Mouse (Mus musculus) forebrain, embryonic 12.5 days (tissue): ENCODE measurements around the gene Prkcsh. TPM values are rescaled to one million over a fixed set of nuclear protein-coding genes. Genes with fewer than 3 reads are reported as not detected.
A peak's percentile ranks its signal among the peaks of the same experiment; 100 is the strongest.

Experiments
- ATAC-seq: fragments of 200-750 bp; cut with Nextera tagmentation; 2 replicates; pipeline ENCODE4 v1.8.0; 2017; ENCODE audit warnings: moderate TSS enrichment; ENCODE audit not compliant: low FRiP score
- H3K27ac ChIP-seq: fragments of 300-500 bp; sonication (generic); 2 replicates; pipeline ENCODE4 v1.5.1; 2016; ENCODE audit warnings: mild to moderate bottlenecking
- H3K27me3 ChIP-seq: fragments of 300-500 bp; sonication (generic); 2 replicates; pipeline ENCODE4 v1.6.1; 2016; ENCODE audit warnings: mild to moderate bottlenecking
- H3K36me3 ChIP-seq: fragments of 300-500 bp; sonication (generic); replicated peaks from 2 replicates; pipeline ENCODE4 v1.6.1; 2016; ENCODE audit warnings: mild to moderate bottlenecking
- H3K4me1 ChIP-seq: fragments of 300-500 bp; sonication (generic); 2 replicates; pipeline ENCODE4 v1.6.1; 2016
- H3K4me2 ChIP-seq: fragments of 300-500 bp; sonication (generic); 2 replicates; pipeline ENCODE4 v1.6.1; 2016; ENCODE audit warnings: mild to moderate bottlenecking, moderate library complexity
- H3K4me3 ChIP-seq: fragments of 300-500 bp; sonication (generic); replicated peaks from 2 replicates; pipeline ENCODE4 v1.5.1; 2016; ENCODE audit warnings: mild to moderate bottlenecking
- H3K9ac ChIP-seq: fragments of 300-500 bp; sonication (generic); 2 replicates; pipeline ENCODE4 v1.6.1; 2016; ENCODE audit warnings: mild to moderate bottlenecking
- H3K9me3 ChIP-seq: fragments of 300-500 bp; sonication (generic); 2 replicates; pipeline ENCODE4 v1.6.1; 2016
- WGBS: fragments of 180-500 bp; shearing (Covaris S2); methylation state at CpG from one replicate; pipeline ENCODE4 v1.1.7; 2016; 5-methylcytosine and 5-hydroxymethylcytosine counted together
- polyA plus RNA-seq: library from polyadenylated mRNA; unstranded; fragments of >200 nt; fragmentation: Nextera tagmentation; extraction: Ambion mirVana; gene quantifications from 2 replicates; pipeline ENCODE4 v1.2.1, GENCODE M21; 2016

The Prkcsh gene
- polyA plus RNA-seq, 1 experiment from 2014 or later = 95.0 TPM

DNA sequence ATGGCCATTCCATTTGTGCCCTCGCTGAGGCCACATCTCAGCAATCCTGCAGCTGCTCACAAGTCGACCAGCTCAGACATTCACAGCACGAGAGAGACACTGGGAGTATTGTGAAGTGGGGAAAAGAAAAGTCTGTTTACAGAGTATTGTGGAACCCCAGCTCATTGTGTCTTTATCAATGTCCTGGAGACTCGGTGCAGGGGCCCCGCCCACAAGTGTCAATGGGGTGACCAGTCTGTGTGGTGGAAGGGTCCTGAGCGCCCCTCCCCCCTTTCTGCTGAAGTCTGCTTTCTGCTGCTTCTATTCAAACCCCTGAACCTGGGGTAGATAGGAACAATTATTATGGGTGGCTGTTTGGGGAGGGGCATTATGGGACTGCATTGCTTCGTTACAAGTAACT lies 25.9 kb downstream of the Prkcsh start:
- peak; percentile 54; the same call in 1 of the 2 replicates for ATAC-seq
- Histone ChIP-seq H3K4me3 (no peak overlapping the region), H3K9ac (no peak overlapping the region), H3K9me3 (no peaks in the 10 kb centered on the region), H3K27me3 (no peaks in the 10 kb centered on the region), H3K4me1 (peaks cover 33% of the 10 kb centered on the region), H3K27ac (peak overlapping the region; percentile 56; the same call in 1 of the 2 replicates), H3K36me3 (peaks cover 86% of the 10 kb centered on the region), H3K4me2 (no peak overlapping the region)
- 11% methylated on average over 7 of the region's 7 CpGs for WGBS

DNA sequence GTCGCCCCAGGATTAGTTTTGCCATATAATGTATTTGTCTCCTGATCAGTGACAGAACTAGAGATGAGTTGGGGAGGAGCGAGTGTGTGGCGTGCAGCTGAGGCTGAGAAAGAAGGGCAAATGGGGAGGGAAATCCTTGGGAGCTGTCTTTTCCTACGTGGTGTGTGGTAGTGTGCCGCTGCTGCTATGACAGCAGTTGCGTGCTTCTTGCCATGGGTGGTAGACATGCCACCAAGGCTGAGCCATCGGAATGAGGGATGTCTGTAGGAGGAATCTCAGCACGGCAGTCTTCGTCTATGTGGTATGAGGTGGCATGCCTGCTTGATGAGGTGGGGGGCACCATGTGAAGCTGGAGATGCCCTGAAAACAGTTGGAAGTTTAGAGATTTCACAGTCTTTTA lies 27.8 kb downstream of the Prkcsh start:
- H3K9ac ChIP-seq = no peak overlapping the region
- no peaks in the 10 kb centered on the region for H3K27me3 ChIP-seq
- WGBS = 96% methylated on average over 9 of the region's 9 CpGs
- no peak overlapping the region for H3K27ac ChIP-seq
- H3K4me2 ChIP-seq = no peak overlapping the region
- peaks cover 82% of the 10 kb centered on the region for H3K36me3 ChIP-seq
- H3K9me3 ChIP-seq = no peaks in the 10 kb centered on the region
- no peak overlapping the region for H3K4me3 ChIP-seq
- peaks cover 36% of the 10 kb centered on the region for H3K4me1 ChIP-seq
- no peak for ATAC-seq

DNA sequence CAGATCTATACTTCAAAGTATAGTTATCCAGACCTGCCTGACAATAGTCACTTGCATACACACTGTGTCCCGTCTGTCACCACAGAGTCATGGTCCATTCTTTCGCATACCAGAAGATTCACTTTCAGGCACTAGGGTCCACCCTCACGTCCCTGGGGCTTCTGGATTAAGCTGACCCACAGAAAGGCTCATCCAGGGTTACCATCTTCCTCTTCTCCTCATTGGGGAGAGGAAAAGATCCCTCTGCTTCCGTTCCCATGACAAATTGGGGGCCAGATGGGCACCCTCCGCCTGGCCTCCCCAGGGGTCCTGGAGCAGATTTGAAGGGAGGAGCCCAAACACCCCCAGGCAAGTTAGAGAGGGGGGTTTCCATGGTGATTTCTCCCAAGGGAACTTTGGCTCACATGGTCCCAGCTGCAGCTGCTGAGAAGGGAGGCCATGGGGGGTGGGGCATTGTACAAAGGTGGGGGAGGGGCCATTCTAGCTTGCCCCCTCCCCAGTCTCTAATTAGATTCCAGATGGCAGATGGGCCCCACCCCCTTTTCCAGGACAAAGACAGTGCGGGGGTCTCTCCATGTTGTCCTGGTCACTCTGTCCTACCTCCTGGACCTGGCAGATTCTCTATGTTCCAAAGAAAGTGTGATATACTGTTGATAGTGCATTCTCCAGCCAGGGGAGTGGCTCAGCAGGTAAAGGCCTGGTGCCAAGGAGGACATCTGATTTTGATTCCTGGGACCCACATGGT lies 32.9 kb downstream of the Prkcsh start:
- H3K9ac ChIP-seq = no peak overlapping the region
- H3K9me3 ChIP-seq = no peaks in the 10 kb centered on the region
- peak; percentile 62 for ATAC-seq
- WGBS = 44% methylated on average over 6 of the region's 6 CpGs
- H3K27me3 ChIP-seq = no peaks in the 10 kb centered on the region
- peaks cover 23% of the 10 kb centered on the region for H3K4me1 ChIP-seq
- H3K27ac ChIP-seq = peak overlapping the region; percentile 74
- H3K36me3 ChIP-seq = peaks cover 55% of the 10 kb centered on the region
- H3K4me2 ChIP-seq = no peak overlapping the region
- no peak overlapping the region for H3K4me3 ChIP-seq

DNA sequence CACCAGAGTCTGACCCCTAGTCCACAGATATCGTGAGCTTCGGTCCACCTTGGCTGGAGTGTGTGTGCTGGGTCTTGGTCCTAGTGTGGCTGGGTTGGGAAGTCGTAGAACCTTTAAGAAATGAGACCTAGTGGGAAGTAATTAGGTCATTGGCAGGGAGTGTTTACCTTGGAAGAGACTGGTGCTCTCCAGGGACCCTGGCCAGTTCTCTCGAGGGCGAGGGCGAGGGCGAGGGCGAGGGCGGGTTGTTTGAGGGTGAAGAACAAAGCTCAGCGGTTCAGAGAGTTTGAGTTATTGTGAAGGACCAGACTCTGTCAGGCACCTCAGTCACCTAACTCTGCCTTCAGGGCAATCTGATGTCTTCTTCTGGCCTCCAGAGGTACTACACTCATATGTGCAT lies 35.2 kb downstream of the Prkcsh start:
- peaks cover 23% of the 10 kb centered on the region for H3K4me1 ChIP-seq
- H3K27me3 ChIP-seq = no peaks in the 10 kb centered on the region
- H3K9ac ChIP-seq = no peak overlapping the region
- H3K27ac ChIP-seq = no peak overlapping the region
- WGBS = 89% methylated on average over 10 of the region's 10 CpGs
- no peaks in the 10 kb centered on the region for H3K9me3 ChIP-seq
- peaks cover 42% of the 10 kb centered on the region for H3K36me3 ChIP-seq
- H3K4me2 ChIP-seq = no peak overlapping the region
- no peak overlapping the region for H3K4me3 ChIP-seq
- ATAC-seq = no peak

DNA sequence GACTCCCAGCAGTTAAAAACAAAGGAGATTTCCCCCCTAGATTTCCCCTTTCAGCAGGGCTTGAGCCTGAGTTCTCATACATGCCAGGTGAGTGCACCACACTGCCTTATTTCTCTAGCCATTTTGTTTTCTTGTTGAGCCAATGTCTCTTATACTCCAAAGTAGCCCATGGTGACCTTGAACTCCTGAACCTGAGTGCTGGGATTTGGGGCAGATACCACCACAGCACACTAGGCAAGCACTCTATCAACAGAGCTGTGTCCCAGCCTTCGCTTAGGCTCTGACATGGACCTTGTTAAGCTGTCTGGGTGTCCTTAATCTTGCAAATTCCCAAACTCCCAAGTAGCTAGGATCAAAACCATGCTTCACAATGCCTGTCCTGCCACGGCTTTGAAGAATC lies 39.2 kb downstream of the Prkcsh start:
- Histone ChIP-seq H3K9me3 (no peaks in the 10 kb centered on the region), H3K27ac (no peak overlapping the region), H3K36me3 (peaks cover 6% of the 10 kb centered on the region; the same call in 1 of the 2 replicates), H3K4me2 (no peak overlapping the region), H3K9ac (no peak overlapping the region), H3K4me1 (peaks cover 6% of the 10 kb centered on the region; the same call in 1 of the 2 replicates), H3K27me3 (no peaks in the 10 kb centered on the region), H3K4me3 (no peak overlapping the region)
- ATAC-seq = no peak
- WGBS = 80% methylated on average over 2 of the region's 2 CpGs

DNA sequence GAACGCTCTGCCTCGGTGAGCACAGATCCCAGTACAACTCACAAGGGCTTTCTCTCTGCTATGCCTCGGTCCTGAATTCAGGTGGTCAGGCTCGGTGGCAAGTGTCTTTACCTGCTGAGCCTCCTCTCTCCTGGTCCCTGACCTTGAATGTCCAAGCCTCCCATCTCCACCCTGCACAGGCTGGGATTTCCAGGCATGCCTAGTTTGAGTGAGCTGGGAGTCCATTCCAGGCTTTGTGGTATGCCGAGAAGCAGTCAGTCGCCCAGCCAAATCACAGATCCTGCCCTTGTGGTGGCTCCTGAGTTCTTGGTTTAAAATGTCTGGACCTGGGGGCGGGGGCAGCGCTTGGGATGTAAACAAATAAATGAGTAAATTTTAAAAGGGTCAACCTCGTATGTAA lies 44.7 kb downstream of the Prkcsh start:
- H3K36me3 ChIP-seq = 0 out of 2 replicates have a peak, but pooled peaks cover 5% of the 10 kb centered on the region
- H3K4me3 ChIP-seq = no peak overlapping the region
- peaks cover 50% of the 10 kb centered on the region for H3K4me1 ChIP-seq
- no peak overlapping the region for H3K27ac ChIP-seq
- no peak for ATAC-seq
- peaks cover 6% of the 10 kb centered on the region for H3K27me3 ChIP-seq
- WGBS = 63% methylated on average over 9 of the region's 9 CpGs
- no peak overlapping the region for H3K9ac ChIP-seq
- 0 out of 2 replicates have a peak overlapping the region, but pooled peaks have one; percentile 1 for H3K4me2 ChIP-seq
- H3K9me3 ChIP-seq = no peaks in the 10 kb centered on the region

DNA sequence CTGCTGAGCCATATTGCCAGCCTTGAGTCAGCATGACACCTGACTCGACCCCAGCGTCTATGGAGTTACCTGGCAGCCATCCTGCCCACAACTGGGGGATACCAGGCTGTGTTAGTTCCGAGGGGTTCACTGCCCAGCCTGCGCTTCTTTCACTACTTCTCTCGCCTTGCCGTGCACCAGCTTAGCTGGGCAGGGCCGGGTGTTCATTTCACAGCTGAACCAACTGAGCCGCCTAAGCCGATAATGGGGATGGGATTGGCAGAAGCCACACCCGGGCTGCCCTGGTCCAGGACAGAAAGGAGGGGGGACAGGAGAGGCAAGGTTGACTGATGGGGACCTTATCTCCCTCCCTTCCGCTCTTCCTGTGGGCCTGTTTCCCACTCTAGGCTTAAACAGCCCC lies 46.7 kb downstream of the Prkcsh start:
- 0 out of 2 replicates have a peak, but pooled peaks cover 5% of the 10 kb centered on the region for H3K36me3 ChIP-seq
- peak overlapping the region; percentile 92 for H3K27ac ChIP-seq
- peak overlapping the region; percentile 88 for H3K4me3 ChIP-seq
- H3K9me3 ChIP-seq = no peaks in the 10 kb centered on the region
- H3K9ac ChIP-seq = peak overlapping the region; percentile 94
- peaks cover 51% of the 10 kb centered on the region for H3K4me1 ChIP-seq
- H3K27me3 ChIP-seq = peaks cover 17% of the 10 kb centered on the region
- ATAC-seq = no peak
- peak overlapping the region; percentile 63 for H3K4me2 ChIP-seq
- WGBS = 50% methylated on average over 11 of the region's 11 CpGs

DNA sequence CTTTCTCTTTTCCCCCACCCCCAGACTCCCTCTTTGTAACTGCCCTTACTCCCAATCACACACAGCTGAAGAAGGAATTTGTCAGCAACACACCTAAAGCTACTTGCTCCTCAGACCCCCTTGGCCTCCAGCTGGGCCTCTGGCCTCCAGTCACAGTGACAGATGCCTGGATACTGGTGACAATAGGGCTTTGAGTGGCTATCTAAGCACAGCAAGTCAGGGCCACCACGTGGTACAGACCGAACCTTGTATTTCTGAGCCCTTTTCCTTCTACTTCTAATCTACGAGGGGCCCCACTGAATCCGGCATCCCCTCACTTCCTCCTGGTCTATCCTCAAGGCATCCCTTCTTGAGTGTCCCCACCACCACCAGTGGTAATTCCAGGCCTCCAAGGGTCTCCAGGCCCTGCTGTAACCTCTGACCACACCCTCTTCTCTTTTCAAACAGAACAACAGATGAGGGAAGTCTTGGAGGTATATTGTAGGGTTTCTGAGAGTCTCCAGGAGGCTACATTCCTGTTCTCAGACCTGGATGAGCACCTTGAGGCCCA lies 47.2 kb downstream of the Prkcsh start:
- H3K4me1 ChIP-seq = peaks cover 54% of the 10 kb centered on the region
- H3K4me3 ChIP-seq = peak overlapping the region; percentile 88
- H3K27ac ChIP-seq = peak overlapping the region; percentile 92
- no peaks in the 10 kb centered on the region for H3K9me3 ChIP-seq
- peak overlapping the region; percentile 94 for H3K9ac ChIP-seq
- peak overlapping the region; percentile 63 for H3K4me2 ChIP-seq
- WGBS = 31% methylated on average over 4 of the region's 4 CpGs
- peaks cover 22% of the 10 kb centered on the region for H3K27me3 ChIP-seq
- H3K36me3 ChIP-seq = 0 out of 2 replicates have a peak, but pooled peaks cover 5% of the 10 kb centered on the region
- ATAC-seq = no peak

DNA sequence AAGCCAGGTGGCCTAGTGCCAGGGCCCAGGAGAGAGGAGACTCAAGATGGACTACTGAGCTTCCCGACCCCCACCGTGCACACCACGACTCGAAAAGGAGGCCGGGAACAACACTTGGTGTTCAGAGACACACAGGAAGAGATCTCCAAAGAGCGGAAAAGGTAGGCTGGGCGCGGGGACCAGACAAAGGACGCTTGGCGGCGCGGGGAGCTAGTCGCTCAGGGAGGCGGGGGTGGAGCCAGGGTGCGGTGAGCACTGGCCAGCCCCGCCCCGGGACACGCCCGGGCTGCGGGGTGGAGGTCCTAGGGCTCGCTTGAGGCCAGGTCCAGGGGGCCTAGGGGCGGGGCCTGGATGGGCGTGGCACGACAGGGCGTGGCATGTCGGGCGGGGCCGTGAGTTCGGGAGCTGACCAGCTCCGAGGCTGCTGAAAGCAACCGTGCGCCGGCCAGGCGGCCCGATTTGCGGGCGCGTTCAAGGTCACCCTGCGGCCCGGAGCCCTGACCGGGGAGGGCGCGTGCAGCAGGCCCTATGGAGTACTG lies 47.8 kb downstream of the Prkcsh start:
- WGBS = under 1% methylated on average over 43 of the region's 43 CpGs
- peaks cover 51% of the 10 kb centered on the region for H3K4me1 ChIP-seq
- peak overlapping the region; percentile 63 for H3K4me2 ChIP-seq
- H3K4me3 ChIP-seq = peak overlapping the region; percentile 88
- H3K9ac ChIP-seq = peak overlapping the region; percentile 94
- H3K27ac ChIP-seq = peak overlapping the region; percentile 92
- 0 out of 2 replicates have a peak, but pooled peaks cover 5% of the 10 kb centered on the region for H3K36me3 ChIP-seq
- H3K9me3 ChIP-seq = no peaks in the 10 kb centered on the region
- peaks cover 26% of the 10 kb centered on the region for H3K27me3 ChIP-seq
- peak; percentile 74 for ATAC-seq

DNA sequence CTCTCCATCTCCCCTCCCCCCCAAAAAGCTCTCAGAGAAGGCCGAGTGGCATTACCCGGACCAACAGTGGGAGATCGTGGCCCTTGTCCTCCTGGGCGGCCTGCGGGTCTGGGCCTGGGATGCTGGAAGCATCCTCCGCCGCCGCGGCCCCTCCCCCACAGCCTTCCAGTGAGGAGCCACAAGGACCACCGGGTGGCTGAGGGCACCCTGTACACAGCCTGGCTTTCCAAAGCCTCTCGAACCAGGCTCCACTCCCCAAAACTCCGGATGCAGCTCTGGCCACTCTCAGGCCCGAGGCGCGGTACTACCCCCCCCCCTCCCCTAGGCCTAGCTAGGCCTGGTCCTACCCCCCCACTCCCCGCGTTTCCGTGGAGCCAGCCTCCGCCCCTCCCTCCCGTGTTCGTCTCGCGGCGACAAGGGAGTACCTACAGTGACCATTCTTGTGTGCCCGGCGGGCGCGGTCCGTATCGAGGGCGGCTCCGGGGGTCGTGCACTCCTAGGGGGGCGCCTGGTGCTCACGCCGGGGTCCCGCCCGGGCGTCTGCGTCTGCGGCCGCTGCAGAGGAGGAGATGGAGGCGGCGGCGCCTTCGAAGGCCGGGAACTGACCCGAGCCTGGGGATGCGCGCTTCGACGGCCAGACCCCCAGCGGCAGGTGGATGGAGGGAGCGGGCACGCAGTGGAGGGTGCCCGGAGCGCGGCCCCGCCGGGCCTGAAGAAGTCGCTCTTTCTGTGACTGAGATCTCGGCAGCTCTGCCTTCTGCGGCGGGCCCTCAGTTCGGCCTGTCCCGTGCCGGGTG lies 48.8 kb downstream of the Prkcsh start:
- Histone ChIP-seq H3K27me3 (peaks cover 32% of the 10 kb centered on the region), H3K27ac (peak overlapping the region; percentile 92), H3K4me2 (peak overlapping the region; percentile 63), H3K4me1 (peaks cover 51% of the 10 kb centered on the region), H3K9ac (peak overlapping the region; percentile 94), H3K36me3 (0 out of 2 replicates have a peak, but pooled peaks cover 6% of the 10 kb centered on the region), H3K4me3 (peak overlapping the region; percentile 88), H3K9me3 (no peaks in the 10 kb centered on the region)
- peak; percentile 34 for ATAC-seq
- under 1% methylated on average over 42 of the region's 67 CpGs for WGBS

DNA sequence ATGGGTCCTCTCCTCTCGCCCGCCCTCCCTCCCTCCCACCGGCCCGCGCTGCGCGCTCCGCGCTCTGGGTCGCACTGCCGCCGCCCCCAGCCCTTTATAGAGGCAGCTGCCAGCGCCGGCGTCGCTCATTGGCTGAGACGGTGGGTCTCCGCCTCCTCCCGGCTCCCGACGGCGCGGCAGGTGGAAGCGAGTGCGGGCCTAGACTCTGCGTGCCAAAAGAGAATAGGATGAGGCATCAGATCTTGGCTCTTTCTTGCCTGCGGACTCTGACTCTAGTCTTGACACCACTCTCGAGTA lies 49.3 kb downstream of the Prkcsh start, which contains the start of gene Elavl3:
Elavl3 (minus strand) TSS at position 66 of the 297 bp plus-strand sequence.
- Histone ChIP-seq H3K4me1 (peaks cover 51% of the 10 kb centered on the region), H3K9me3 (no peaks in the 10 kb centered on the region), H3K4me3 (peak within 1 kb of the TSS; percentile 88), H3K27me3 (peaks cover 32% of the 10 kb centered on the region), H3K27ac (peak within 1 kb of the TSS; percentile 92), H3K9ac (peak within 1 kb of the TSS; percentile 94), H3K4me2 (peak within 1 kb of the TSS; percentile 63), H3K36me3 (peaks cover 10% of the 10 kb centered on the region)
- peak; percentile 87 for ATAC-seq
- 1% methylated on average over 27 of the region's 28 CpGs for WGBS

DNA sequence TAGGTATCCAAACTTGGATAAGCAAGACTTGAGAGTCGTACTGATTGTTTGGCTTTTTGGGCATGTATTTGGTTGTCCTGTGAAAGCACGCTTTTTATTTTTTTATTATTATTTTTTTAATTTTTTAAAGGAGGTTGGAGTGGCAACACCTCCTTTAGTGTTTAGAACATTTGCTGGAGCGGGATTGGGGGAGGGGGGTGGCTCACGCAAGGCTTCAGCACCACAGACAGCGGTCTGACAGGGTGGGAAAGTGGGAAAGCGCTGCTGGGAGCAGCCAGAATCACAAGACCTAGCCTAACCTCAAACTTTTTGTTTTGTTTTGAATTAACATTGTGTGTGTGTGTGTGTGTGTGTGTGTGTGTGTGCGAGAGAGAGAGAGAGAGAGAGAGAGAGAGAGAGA lies 51.1 kb downstream of the Prkcsh start:
- ATAC-seq = no peak
- Histone ChIP-seq H3K36me3 (peaks cover 27% of the 10 kb centered on the region), H3K9ac (no peak overlapping the region), H3K4me3 (no peak overlapping the region), H3K9me3 (no peaks in the 10 kb centered on the region), H3K27me3 (peaks cover 32% of the 10 kb centered on the region), H3K4me1 (peaks cover 34% of the 10 kb centered on the region), H3K27ac (no peak overlapping the region), H3K4me2 (no peak overlapping the region)
- WGBS = 40% methylated on average over 7 of the region's 7 CpGs
